Mouse (Mus musculus) intestine, embryonic 16.5 days (tissue): ENCODE results near the gene Il4ra. TPM values are rescaled to one million over a fixed set of nuclear protein-coding genes. Genes with fewer than 3 reads are reported as not detected.

Experiments used
- ATAC-seq: fragments of 200-750 bp; cut with Nextera tagmentation; 2 replicates; pipeline ENCODE4 v1.8.0; 2017; ENCODE audit warnings: moderate TSS enrichment, moderate library complexity
- H3K27ac ChIP-seq: fragments of 300-500 bp; sonication (generic); 2 replicates; pipeline ENCODE4 v1.5.1; 2014; ENCODE audit warnings: mild to moderate bottlenecking, low read length
- H3K27me3 ChIP-seq: fragments of 300-500 bp; sonication (generic); replicated peaks from 2 replicates; pipeline ENCODE4 v1.6.1; 2014; ENCODE audit warnings: low read length, control low read depth, mixed read lengths; ENCODE audit not compliant: control insufficient read depth, insufficient read depth
- H3K36me3 ChIP-seq: fragments of 300-500 bp; sonication (generic); 2 replicates; pipeline ENCODE4 v1.6.1; 2014; ENCODE audit warnings: low read length, control low read depth; ENCODE audit not compliant: control insufficient read depth, insufficient read depth
- H3K4me1 ChIP-seq: fragments of 300-500 bp; sonication (generic); 2 replicates; pipeline ENCODE4 v1.6.1; 2014; ENCODE audit warnings: low read length, control low read depth, mixed read lengths; ENCODE audit not compliant: control insufficient read depth, insufficient read depth
- H3K4me2 ChIP-seq: fragments of 300-500 bp; sonication (generic); 2 replicates; pipeline ENCODE4 v1.6.1; 2014; ENCODE audit warnings: low read depth, low read length, control low read depth
- H3K4me3 ChIP-seq: fragments of 300-500 bp; sonication (generic); 2 replicates; pipeline ENCODE4 v1.5.1; 2014; ENCODE audit warnings: mild to moderate bottlenecking, low read length
- H3K9ac ChIP-seq: fragments of 300-500 bp; sonication (generic); 2 replicates; pipeline ENCODE4 v1.6.1; 2014; ENCODE audit warnings: low read depth, low read length
- H3K9me3 ChIP-seq: fragments of 300-500 bp; sonication (generic); 2 replicates; pipeline ENCODE4 v1.6.1; 2016; ENCODE audit warnings: low read length, control low read depth; ENCODE audit not compliant: control insufficient read depth
- WGBS: fragments of 180-500 bp; shearing (Covaris S2); extraction: QIAGEN DNeasy Blood & Tissue Kit; methylation state at CpG from one replicate; pipeline ENCODE4 v1.1.7; 2014; 5-methylcytosine and 5-hydroxymethylcytosine counted together
- polyA plus RNA-seq: library from polyadenylated mRNA; unstranded; fragments of >200 nt; fragmentation: Nextera tagmentation; extraction: Ambion mirVana; gene quantifications from 2 replicates; pipeline ENCODE4 v1.2.1, GENCODE M21; 2015

Il4ra gene
- polyA plus RNA-seq, 1 experiment from 2014 or later, result 12.6 TPM

DNA sequence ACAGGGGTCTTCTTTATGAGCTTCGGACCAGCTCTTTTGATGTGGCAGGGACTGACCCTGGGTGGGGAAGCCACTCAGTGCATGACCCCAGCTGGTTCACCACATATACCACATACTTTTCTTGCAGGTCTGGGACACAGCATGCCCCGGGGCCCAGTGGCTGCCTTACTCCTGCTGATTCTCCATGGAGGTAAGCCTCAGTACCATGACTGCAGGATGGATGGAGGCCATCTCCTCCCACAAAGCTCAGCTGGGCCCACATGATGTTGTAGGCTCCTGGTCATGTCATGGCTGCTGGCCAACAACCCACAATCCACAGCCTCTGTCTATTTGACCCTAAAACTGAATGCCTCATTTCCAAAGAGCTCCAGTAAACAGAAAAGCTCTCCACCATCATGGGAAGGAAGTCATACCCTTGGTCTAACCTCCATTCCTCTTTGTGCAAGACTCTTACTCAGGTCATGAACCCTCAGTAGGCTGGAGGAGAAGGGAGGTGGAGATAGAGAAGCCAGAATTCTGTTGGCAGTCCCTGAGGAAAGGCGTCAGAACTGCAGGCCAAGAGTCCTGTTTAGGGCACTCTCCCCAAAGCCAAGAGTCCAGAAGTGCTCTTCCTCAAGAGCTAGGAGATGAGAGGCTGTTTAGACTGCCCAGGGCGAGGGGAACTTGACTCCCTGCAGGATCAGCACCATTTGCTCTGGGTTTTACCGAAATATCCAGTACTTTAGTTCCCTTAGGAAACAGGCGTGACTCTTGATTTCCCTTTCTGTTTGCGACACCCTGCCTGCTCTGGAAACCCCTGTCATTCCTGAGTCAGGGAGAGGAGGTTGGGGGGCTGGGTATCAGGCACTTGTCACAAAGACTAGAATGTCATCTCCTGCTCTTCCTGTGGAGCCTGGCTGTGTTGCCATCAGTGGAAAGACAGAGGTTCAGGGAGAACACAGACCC lies 71.1 kb downstream of the Il4ra start:
- Histone ChIP-seq H3K4me1 (no peaks in the 10 kb centered on the region), H3K36me3 (no peaks in the 10 kb centered on the region), H3K27ac (no peak overlapping the region), H3K27me3 (no peaks in the 10 kb centered on the region), H3K9ac (no peak overlapping the region), H3K4me2 (no peak overlapping the region), H3K9me3 (no peaks in the 10 kb centered on the region), H3K4me3 (no peak overlapping the region)
- ATAC-seq, result no peak
- WGBS, result 68% methylated on average over 7 of the region's 7 CpGs

DNA sequence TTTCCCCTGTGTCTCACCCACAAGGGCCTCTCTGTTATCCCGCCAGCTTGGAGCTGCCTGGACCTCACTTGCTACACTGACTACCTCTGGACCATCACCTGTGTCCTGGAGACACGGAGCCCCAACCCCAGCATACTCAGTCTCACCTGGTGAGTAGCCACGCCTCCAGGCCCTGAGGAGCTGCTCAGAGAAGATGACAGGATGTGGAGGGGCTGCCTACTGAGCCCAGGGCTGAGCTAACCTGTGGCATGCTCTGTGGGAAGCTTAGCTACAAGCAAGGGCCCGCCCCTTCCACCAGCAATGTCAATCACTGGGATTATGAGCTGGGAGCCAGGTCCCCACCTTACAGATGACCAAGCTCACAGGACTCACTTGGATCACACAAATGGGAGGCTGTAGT lies 73.3 kb downstream of the Il4ra start:
- Histone ChIP-seq H3K9me3 (no peaks in the 10 kb centered on the region), H3K9ac (no peak overlapping the region), H3K4me1 (no peaks in the 10 kb centered on the region), H3K27ac (no peak overlapping the region), H3K36me3 (no peaks in the 10 kb centered on the region), H3K27me3 (no peaks in the 10 kb centered on the region), H3K4me2 (no peak overlapping the region), H3K4me3 (no peak overlapping the region)
- ATAC-seq, result no peak
- WGBS, result 60% methylated on average over 4 of the region's 4 CpGs

- H3K4me2 ChIP-seq, result no peak overlapping the region
- H3K27me3 ChIP-seq, result no peaks in the 10 kb centered on the region
- no peak for ATAC-seq
- no peaks in the 10 kb centered on the region for H3K36me3 ChIP-seq
- no peaks in the 10 kb centered on the region for H3K9me3 ChIP-seq
- H3K27ac ChIP-seq, result no peak overlapping the region
- WGBS, result 58% methylated on average over 7 of the region's 7 CpGs
- H3K4me3 ChIP-seq, result no peak overlapping the region
- no peaks in the 10 kb centered on the region for H3K4me1 ChIP-seq
- H3K9ac ChIP-seq, result no peak overlapping the region
Observed at GRCm38 (mm10) chr7:125625829-125626228, 73.9 kb downstream of the Il4ra start.

Other genes with a start within 250 kb of the Il4ra start
- 9.3 and 10.4 TPM in 2 replicates for gene Kdm8, start 107.4 kb upstream of the Il4ra start, polyA plus RNA-seq
- 104 and 115 TPM in 2 replicates for gene Nsmce1, start 60.5 kb upstream of the Il4ra start, polyA plus RNA-seq
- 0.38 and 0.59 TPM in 2 replicates for gene Il21r, start 51.3 kb downstream of the Il4ra start, polyA plus RNA-seq
- 15.8 and 18.8 TPM in 2 replicates for gene Gtf3c1, start 155.7 kb downstream of the Il4ra start, polyA plus RNA-seq
- 6.0 and 7.0 TPM in 2 replicates for gene D430042O09Rik, start 155.8 kb downstream of the Il4ra start, polyA plus RNA-seq